Mouse (Mus musculus) forebrain, embryonic 12.5 days (tissue): ENCODE measurements around the gene Apom. TPM values are rescaled to one million over a fixed set of nuclear protein-coding genes. Genes with fewer than 3 reads are reported as not detected.

Experiments
- ATAC-seq: fragments of 200-750 bp; cut with Nextera tagmentation; 2 replicates; pipeline ENCODE4 v1.8.0; 2017; ENCODE audit warnings: moderate TSS enrichment; ENCODE audit not compliant: low FRiP score
- H3K27ac ChIP-seq: fragments of 300-500 bp; sonication (generic); 2 replicates; pipeline ENCODE4 v1.5.1; 2016; ENCODE audit warnings: mild to moderate bottlenecking
- H3K27me3 ChIP-seq: fragments of 300-500 bp; sonication (generic); 2 replicates; pipeline ENCODE4 v1.6.1; 2016; ENCODE audit warnings: mild to moderate bottlenecking
- H3K36me3 ChIP-seq: fragments of 300-500 bp; sonication (generic); replicated peaks from 2 replicates; pipeline ENCODE4 v1.6.1; 2016; ENCODE audit warnings: mild to moderate bottlenecking
- H3K4me1 ChIP-seq: fragments of 300-500 bp; sonication (generic); 2 replicates; pipeline ENCODE4 v1.6.1; 2016
- H3K4me2 ChIP-seq: fragments of 300-500 bp; sonication (generic); 2 replicates; pipeline ENCODE4 v1.6.1; 2016; ENCODE audit warnings: mild to moderate bottlenecking, moderate library complexity
- H3K4me3 ChIP-seq: fragments of 300-500 bp; sonication (generic); replicated peaks from 2 replicates; pipeline ENCODE4 v1.5.1; 2016; ENCODE audit warnings: mild to moderate bottlenecking
- H3K9ac ChIP-seq: fragments of 300-500 bp; sonication (generic); 2 replicates; pipeline ENCODE4 v1.6.1; 2016; ENCODE audit warnings: mild to moderate bottlenecking
- H3K9me3 ChIP-seq: fragments of 300-500 bp; sonication (generic); 2 replicates; pipeline ENCODE4 v1.6.1; 2016
- WGBS: fragments of 180-500 bp; shearing (Covaris S2); methylation state at CpG from one replicate; pipeline ENCODE4 v1.1.7; 2016; 5-methylcytosine and 5-hydroxymethylcytosine counted together
- polyA plus RNA-seq: library from polyadenylated mRNA; unstranded; fragments of >200 nt; fragmentation: Nextera tagmentation; extraction: Ambion mirVana; gene quantifications from 2 replicates; pipeline ENCODE4 v1.2.1, GENCODE M21; 2016

Gene Apom
- 0.46 and 0.63 TPM in 2 replicates for polyA plus RNA-seq

DNA sequence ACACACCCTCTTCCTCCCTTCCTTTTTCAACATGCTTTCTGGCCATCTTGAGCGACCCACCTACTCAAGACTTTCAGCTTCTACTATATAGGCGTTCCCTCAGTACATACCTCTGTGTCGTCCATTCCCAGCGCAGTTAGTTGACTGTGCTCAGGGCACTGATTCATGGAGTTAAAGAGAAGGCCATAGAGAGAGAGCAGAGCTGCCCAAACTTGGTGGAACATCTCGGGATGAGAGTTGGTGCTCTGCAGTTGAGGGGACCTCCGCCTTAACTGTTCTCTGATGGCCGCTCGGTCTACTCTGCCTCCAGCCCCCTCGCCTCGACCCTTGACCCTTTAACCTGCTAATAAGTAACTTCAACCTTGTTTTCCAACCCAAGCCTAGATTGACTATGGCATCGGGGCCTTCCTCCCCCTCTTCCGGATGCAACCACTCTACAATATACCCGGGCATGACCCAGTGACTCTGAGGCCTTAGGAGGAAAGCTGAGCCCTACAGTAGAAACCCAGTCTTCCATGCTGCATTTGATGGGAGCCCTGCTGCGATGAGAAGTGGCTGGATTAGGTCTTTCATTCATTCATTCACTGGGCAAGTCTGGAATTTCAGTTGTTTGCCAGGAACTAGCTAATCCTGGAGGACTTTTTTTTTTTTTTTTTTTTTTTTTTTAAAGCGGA is at the start of gene Apom:
Apom (minus strand) TSS at position 551 of the 674 bp plus-strand sequence.
- H3K27ac ChIP-seq = no peak within 1 kb of the TSS
- no peak for ATAC-seq

DNA sequence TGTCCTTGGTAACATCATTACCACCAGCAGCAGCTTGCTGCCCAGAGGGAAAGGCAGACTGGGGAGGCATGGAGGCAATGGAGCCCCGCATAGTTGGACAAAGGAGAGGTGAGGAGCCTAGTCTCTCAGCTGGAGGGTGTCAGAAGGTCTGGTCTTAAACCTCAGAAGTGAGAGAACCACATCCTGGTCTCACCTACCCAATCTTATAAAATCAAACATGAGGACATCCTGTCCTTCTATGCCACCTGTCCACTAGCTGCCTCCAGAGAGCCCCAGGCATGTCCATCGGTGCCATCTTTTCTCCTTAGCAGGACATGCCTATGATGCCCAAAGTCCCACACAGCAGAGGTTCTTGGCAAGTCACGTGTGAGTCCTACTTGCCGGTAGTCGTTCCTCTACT is 48.2 kb upstream of the Apom start:
- Histone ChIP-seq H3K4me2 (no peak overlapping the region), H3K4me3 (no peak overlapping the region), H3K27ac (no peak overlapping the region), H3K9me3 (no peaks in the 10 kb centered on the region), H3K9ac (no peak overlapping the region), H3K27me3 (0 out of 2 replicates have a peak, but pooled peaks cover 5% of the 10 kb centered on the region), H3K4me1 (no peaks in the 10 kb centered on the region), H3K36me3 (no peaks in the 10 kb centered on the region)
- no peak for ATAC-seq
- 82% methylated on average over 5 of the region's 5 CpGs for WGBS

More for the DNA sequence above, at the start of gene Apom:
- Histone ChIP-seq H3K4me3 (no peak within 1 kb of the TSS), H3K9me3 (no peaks in the 10 kb centered on the region), H3K9ac (no peak within 1 kb of the TSS), H3K27me3 (no peaks in the 10 kb centered on the region), H3K36me3 (peaks cover 5% of the 10 kb centered on the region; the same call in 1 of the 2 replicates), H3K4me1 (peaks cover 20% of the 10 kb centered on the region), H3K4me2 (no peak within 1 kb of the TSS)
- WGBS = 86% methylated on average over 15 of the region's 15 CpGs

DNA sequence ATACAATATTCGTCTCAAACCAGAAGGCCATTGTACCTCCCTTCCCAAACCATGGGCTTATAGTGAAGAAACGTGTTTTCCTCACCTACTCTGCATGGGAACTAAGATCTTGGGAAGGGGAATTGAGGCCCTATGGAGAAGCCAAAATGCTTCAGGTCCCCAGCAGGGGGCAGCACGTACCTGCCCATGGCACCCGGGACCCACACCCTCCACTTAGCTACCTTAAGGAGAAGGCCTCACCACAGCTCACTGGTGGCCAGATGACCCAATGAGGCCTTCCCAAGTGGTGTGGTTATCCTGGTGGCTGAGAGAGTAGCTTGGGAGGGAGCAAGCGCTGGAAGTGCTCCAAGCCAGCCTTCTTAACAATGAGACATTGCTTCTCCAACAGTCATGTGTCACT is 46.7 kb upstream of the Apom start:
- Histone ChIP-seq H3K4me3 (no peak overlapping the region), H3K9me3 (no peaks in the 10 kb centered on the region), H3K4me1 (no peaks in the 10 kb centered on the region), H3K4me2 (no peak overlapping the region), H3K27ac (no peak overlapping the region), H3K27me3 (no peaks in the 10 kb centered on the region), H3K9ac (no peak overlapping the region), H3K36me3 (no peaks in the 10 kb centered on the region)
- WGBS = 11% methylated on average over 5 of the region's 5 CpGs
- ATAC-seq = no peak

DNA sequence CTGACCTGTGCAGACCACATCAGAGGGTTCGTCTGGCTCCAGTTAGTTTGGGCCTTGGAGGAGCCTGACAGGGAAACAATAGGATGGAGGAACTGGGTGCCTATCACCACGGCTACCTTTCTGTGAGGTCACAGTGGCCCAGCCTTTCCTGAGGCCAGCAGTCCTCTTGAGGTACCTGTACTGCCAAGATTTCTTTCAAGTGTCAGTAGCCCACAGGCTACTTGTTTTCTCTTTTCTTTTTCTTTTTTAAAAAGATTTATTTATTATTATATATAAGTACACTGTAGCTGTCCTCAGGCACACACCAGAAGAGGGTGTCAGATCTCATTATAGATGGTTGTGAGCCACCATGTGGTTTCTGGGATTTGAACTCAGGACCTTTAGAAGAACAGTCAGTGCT is 44.1 kb upstream of the Apom start, which contains the start of gene Aif1:
Aif1 (minus strand) TSS at position 101 of the 400 bp plus-strand sequence.
- no peak for ATAC-seq
- no peaks in the 10 kb centered on the region for H3K36me3 ChIP-seq
- no peak within 1 kb of the TSS for H3K27ac ChIP-seq
- no peaks in the 10 kb centered on the region for H3K9me3 ChIP-seq
- no peak within 1 kb of the TSS for H3K9ac ChIP-seq
- WGBS = 44% methylated on average over 2 of the region's 2 CpGs
- 0 out of 2 replicates have a peak, but pooled peaks cover 3% of the 10 kb centered on the region for H3K27me3 ChIP-seq
- H3K4me2 ChIP-seq = no peak within 1 kb of the TSS
- no peaks in the 10 kb centered on the region for H3K4me1 ChIP-seq
- H3K4me3 ChIP-seq = no peak within 1 kb of the TSS

DNA sequence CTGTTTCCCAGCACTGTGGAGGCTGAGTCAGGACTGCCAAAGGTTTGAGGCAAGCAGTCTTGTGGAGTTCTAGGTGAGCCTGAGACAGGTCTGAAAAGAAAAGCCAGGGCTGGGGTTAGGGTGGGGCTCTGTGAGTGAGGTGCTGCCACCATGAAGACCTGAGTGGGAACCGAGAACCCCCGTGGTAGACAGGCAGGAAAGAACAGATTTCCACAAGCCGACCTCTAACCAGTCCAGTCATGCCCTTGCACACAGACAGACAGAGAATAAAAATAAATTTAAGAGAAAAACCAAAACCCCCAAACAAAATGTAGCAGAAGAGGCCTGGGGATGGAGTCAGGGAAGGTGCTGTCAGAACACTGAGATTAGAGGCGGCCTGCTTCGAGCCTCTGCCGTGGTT is 43.5 kb upstream of the Apom start:
- ATAC-seq = no peak
- Histone ChIP-seq H3K9me3 (no peaks in the 10 kb centered on the region), H3K4me2 (no peak overlapping the region), H3K36me3 (no peaks in the 10 kb centered on the region), H3K4me1 (no peaks in the 10 kb centered on the region), H3K9ac (no peak overlapping the region), H3K27me3 (0 out of 2 replicates have a peak, but pooled peaks cover 3% of the 10 kb centered on the region), H3K4me3 (no peak overlapping the region), H3K27ac (no peak overlapping the region)
- WGBS = 75% methylated on average over 6 of the region's 6 CpGs

DNA sequence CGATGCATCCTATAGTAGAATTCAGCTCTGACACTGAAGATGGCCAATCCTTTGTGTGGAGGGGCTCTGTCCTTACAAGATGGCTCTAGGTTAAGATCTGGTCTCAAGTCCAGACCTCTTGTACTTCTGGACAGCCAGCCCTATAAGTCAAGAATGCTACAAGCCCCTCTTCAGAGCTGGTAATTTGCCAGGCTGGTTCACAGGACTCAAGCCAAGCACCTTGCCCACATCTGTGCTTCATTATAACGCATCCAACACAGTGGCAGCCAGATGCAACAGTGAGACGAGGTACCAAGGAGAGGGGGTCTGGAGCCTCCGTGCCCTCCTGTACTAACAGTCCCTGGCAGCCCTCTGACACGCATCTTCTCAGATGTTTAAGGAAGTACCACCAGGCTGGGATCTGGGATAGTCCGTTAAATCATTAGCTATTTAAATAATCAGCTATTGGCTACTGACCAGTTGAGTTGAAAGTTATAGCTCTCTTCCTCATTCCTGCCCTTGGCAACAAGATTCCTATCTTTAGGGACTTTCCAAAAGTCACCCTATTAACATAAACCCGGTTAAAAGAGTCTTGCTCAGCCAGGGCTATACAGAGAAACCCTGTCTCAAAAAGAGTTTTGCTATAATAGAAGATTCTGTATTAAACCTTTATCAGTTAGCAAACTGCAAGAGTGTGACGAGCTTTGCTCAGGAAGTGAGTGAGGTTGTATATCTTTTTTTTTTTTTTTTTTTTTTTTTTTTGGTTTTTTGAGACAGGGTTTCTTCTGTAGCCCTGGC is 42.5 kb upstream of the Apom start:
- 76% methylated on average over 8 of the region's 8 CpGs for WGBS
- Histone ChIP-seq H3K4me2 (no peak overlapping the region), H3K27me3 (0 out of 2 replicates have a peak, but pooled peaks cover 3% of the 10 kb centered on the region), H3K4me1 (no peaks in the 10 kb centered on the region), H3K4me3 (no peak overlapping the region), H3K9ac (no peak overlapping the region), H3K36me3 (no peaks in the 10 kb centered on the region), H3K9me3 (no peaks in the 10 kb centered on the region), H3K27ac (no peak overlapping the region)
- ATAC-seq = no peak

DNA sequence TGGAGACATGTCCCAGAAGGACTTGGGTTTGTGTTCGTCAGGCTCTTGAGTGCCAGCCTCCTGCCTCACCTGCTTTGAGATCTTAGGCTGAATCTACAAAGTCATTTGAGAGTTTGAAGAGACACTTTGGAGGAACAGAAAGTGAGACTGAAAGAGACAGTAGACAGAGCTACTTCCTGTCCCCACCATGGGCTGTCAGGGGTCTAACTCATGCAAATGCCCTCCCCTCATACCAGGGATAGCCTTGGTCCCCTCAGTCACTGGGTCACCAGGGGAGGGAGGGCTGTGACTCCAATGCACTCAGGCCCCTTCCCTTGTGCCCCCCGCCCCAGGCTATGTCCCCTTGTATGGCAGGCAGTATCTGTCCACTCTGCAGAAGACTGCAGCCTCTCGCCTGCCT is 41.5 kb upstream of the Apom start:
- H3K36me3 ChIP-seq = no peaks in the 10 kb centered on the region
- no peak for ATAC-seq
- H3K27ac ChIP-seq = no peak overlapping the region
- no peak overlapping the region for H3K4me2 ChIP-seq
- no peaks in the 10 kb centered on the region for H3K4me1 ChIP-seq
- no peak overlapping the region for H3K9ac ChIP-seq
- no peak overlapping the region for H3K4me3 ChIP-seq
- WGBS = 64% methylated on average over 3 of the region's 3 CpGs
- H3K27me3 ChIP-seq = 0 out of 2 replicates have a peak, but pooled peaks cover 3% of the 10 kb centered on the region
- no peaks in the 10 kb centered on the region for H3K9me3 ChIP-seq

DNA sequence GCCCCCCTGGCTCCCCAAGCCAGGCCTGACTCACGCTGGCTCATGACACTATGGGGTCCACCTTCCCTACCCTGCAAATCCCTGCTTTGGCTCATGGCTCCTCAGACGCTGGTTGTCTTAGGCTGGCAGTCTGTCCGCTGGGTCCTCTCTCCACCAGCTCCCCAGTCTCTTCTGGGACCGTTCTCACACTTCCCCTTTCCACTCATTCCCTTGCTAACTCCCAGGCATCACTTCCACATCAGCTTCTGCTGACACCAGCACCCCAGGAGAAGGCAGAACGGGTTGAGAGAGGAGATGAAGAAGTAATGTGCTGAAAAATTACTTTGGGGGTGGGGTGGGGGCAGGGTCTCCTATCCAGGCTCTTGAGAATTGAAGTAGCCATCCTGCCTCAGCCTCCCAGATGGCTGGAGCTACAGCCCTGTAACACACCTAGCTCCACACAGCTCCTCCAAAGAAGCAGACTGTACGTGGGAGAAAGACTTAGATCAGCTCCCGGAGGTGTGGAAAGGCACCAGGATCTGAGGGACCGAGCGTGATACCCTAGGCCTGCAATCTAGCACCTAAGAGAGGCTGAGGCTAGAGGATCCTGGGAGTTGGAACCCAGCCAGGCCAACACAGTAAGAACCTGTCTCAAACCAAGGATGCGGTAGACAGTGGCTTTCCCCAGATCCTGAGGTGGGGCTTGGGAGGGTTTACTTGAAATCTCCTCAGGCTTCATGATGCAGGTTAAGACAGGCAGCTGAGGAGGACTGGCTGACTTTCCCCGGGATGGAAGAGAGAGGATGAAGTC is 40.8 kb upstream of the Apom start:
- ATAC-seq = no peak
- H3K4me3 ChIP-seq = no peak overlapping the region
- 77% methylated on average over 11 of the region's 11 CpGs for WGBS
- H3K4me1 ChIP-seq = no peaks in the 10 kb centered on the region
- no peaks in the 10 kb centered on the region for H3K9me3 ChIP-seq
- 0 out of 2 replicates have a peak, but pooled peaks cover 3% of the 10 kb centered on the region for H3K27me3 ChIP-seq
- H3K36me3 ChIP-seq = no peaks in the 10 kb centered on the region
- H3K4me2 ChIP-seq = no peak overlapping the region
- no peak overlapping the region for H3K9ac ChIP-seq
- no peak overlapping the region for H3K27ac ChIP-seq

DNA sequence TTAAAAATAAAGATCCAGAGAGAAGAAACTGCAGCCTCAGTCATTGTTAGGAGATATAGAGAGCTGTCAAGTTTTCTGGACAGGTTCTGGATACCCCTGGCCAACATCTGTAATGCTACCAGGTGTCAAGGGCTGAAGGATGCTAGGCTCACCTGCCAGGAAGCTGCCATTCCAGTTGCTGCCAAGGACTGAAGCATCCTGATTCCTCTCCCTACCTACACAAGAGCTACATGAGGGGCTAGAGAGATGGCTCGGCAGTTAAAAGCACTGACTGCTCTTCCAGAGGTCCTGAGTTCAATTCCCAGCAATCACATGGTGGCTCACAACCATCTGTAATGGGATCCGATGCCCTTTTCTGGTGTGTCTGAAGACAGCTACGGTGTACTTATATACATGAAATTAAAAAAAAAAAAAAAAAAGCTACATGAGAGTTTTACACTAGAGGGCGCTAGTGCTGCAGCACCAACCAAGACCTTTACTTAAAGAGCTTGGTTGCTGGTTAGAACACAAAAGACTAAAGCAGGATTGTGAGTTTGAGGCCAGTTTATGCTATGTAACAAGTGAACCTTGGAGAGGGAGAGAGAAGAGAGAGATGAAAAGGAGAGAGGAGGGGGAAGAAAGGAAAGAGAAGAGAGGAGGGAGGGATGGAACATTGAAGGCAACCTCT is 36.8 kb upstream of the Apom start:
- Histone ChIP-seq H3K36me3 (no peaks in the 10 kb centered on the region), H3K4me2 (no peak overlapping the region), H3K9me3 (no peaks in the 10 kb centered on the region), H3K4me3 (no peak overlapping the region), H3K4me1 (peaks cover 10% of the 10 kb centered on the region), H3K9ac (no peak overlapping the region), H3K27ac (peak overlapping the region; percentile 69; the same call in 1 of the 2 replicates), H3K27me3 (0 out of 2 replicates have a peak, but pooled peaks cover 3% of the 10 kb centered on the region)
- no peak for ATAC-seq
- WGBS = 26% methylated on average over 4 of the region's 4 CpGs

DNA sequence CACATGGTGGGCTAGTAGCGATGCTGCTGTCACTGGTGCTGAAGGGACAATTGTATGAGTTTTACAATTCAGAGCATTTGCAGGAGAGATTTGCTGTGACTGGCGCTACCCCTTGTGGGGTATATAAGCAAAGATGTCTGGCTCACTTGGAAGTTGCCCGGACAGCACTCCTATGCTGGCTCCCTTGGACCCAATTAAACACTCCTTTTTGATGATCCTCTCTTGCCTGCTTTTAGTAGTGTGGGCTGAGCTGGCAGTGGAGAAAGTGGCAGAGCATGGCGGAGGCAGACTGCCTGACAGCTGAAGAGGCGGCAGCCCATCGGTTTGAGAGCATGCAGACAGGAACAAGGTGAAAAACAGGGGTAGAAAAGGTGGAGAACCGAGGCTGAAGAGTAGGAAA is 35.9 kb upstream of the Apom start:
- H3K4me1 ChIP-seq = peaks cover 18% of the 10 kb centered on the region
- no peak for ATAC-seq
- H3K27ac ChIP-seq = no peak overlapping the region
- 0 out of 2 replicates have a peak, but pooled peaks cover 3% of the 10 kb centered on the region for H3K27me3 ChIP-seq
- no peak overlapping the region for H3K9ac ChIP-seq
- 85% methylated on average over 7 of the region's 7 CpGs for WGBS
- H3K4me3 ChIP-seq = no peak overlapping the region
- no peak overlapping the region for H3K4me2 ChIP-seq
- H3K9me3 ChIP-seq = no peaks in the 10 kb centered on the region
- 0 out of 2 replicates have a peak, but pooled peaks cover under 1% of the 10 kb centered on the region for H3K36me3 ChIP-seq

DNA sequence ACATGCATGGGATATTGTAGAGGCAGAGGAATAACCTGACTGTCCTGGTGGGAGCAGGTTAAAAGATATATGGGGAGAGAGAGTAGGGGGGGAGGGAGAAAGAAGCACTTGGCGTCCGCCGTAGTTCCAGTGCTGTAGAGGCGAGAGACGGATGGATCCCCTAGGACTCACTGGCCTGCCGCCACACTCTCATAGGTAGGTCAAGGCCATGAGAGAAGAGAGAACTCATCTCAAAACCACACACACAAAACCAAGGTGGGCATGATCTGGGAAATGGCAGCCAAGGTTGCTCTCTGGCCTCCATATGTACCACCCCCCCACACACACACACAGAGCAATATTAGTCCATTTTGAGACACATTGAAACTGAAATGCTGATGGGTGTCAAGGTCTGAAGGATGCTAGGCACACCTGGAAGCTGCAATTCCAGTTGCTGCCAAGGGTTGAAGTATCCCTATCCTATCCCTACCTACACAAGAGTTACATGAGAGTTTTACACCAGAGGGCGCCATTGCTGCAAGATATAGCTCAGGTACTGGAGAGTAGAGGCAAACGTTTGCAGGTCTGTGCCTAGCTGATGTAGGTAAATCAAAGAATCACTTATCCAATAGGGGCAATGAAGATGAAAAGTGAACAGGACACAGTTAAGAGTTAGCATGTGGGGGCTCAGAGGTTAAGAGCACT is 34.6 kb upstream of the Apom start:
- Histone ChIP-seq H3K4me1 (peaks cover 31% of the 10 kb centered on the region), H3K4me3 (peak overlapping the region; percentile 99; the same call in 1 of the 2 replicates), H3K36me3 (peaks cover 13% of the 10 kb centered on the region), H3K27ac (peak overlapping the region; percentile 98), H3K9me3 (no peaks in the 10 kb centered on the region), H3K27me3 (no peaks in the 10 kb centered on the region), H3K9ac (peak overlapping the region; percentile 43; the same call in 1 of the 2 replicates), H3K4me2 (peak overlapping the region; percentile 96)
- ATAC-seq = no peak
- 72% methylated on average over 8 of the region's 8 CpGs for WGBS
